Mouse (Mus musculus) liver, embryonic 11.5 days (tissue): ENCODE measurements at regions not wholly inside any gene's neighbourhood (a gene's known extent, or its start where the extent isn't known, plus 50 kb on each side); places are given as distances from the start of the nearest gene placed in this dataset.

Source experiments
- ATAC-seq: fragments of 200-750 bp; cut with Nextera tagmentation; replicated peaks from 2 replicates; pipeline ENCODE4 v1.8.0; 2017; ENCODE audit warnings: moderate number of reproducible peaks, mild to moderate bottlenecking, moderate TSS enrichment, moderate library complexity; ENCODE audit not compliant: low FRiP score
- DNase-seq: peaks from one replicate; pipeline ENCODE4 v3.0.0-alpha.2; 2017; ENCODE audit warnings: low spot score
- H3K27ac ChIP-seq: fragments of 300-500 bp; sonication (generic); 2 replicates; pipeline ENCODE4 v1.5.1; 2014; ENCODE audit warnings: mild to moderate bottlenecking, low read depth, low read length, control low read depth
- H3K27me3 ChIP-seq: fragments of 300-500 bp; sonication (generic); replicated peaks from 2 replicates; pipeline ENCODE4 v1.6.1; 2014; ENCODE audit warnings: low read length, mixed read lengths; ENCODE audit not compliant: control insufficient read depth, insufficient read depth
- H3K36me3 ChIP-seq: fragments of 300-500 bp; sonication (generic); 2 replicates; pipeline ENCODE4 v1.6.1; 2014; ENCODE audit warnings: mild to moderate bottlenecking, low read length, moderate library complexity, mixed read lengths; ENCODE audit not compliant: control insufficient read depth, insufficient read depth
- H3K4me1 ChIP-seq: fragments of 300-500 bp; sonication (generic); replicated peaks from 2 replicates; pipeline ENCODE4 v1.6.1; 2014; ENCODE audit warnings: low read length, mixed read lengths; ENCODE audit not compliant: control insufficient read depth, insufficient read depth
- H3K4me2 ChIP-seq: fragments of 300-500 bp; sonication (generic); 2 replicates; pipeline ENCODE4 v1.6.1; 2014; ENCODE audit warnings: mild to moderate bottlenecking, control low read depth, moderate library complexity
- H3K4me3 ChIP-seq: fragments of 300-500 bp; sonication (generic); 2 replicates; pipeline ENCODE4 v1.5.1; 2014; ENCODE audit warnings: low read depth, low read length, control low read depth
- H3K9ac ChIP-seq: fragments of 300-500 bp; sonication (generic); 2 replicates; pipeline ENCODE4 v1.6.1; 2014; ENCODE audit warnings: low read depth, low read length, control low read depth
- H3K9me3 ChIP-seq: fragments of 300-500 bp; sonication (generic); 2 replicates; pipeline ENCODE4 v1.6.1; 2016; ENCODE audit warnings: low read length, inconsistent platforms, mixed read lengths; ENCODE audit not compliant: control insufficient read depth
- WGBS: fragments of 180-500 bp; shearing (Covaris S2); extraction: QIAGEN DNeasy Blood & Tissue Kit; methylation state at CpG from one replicate; pipeline ENCODE4 v1.1.7; 2014; 5-methylcytosine and 5-hydroxymethylcytosine counted together

DNA sequence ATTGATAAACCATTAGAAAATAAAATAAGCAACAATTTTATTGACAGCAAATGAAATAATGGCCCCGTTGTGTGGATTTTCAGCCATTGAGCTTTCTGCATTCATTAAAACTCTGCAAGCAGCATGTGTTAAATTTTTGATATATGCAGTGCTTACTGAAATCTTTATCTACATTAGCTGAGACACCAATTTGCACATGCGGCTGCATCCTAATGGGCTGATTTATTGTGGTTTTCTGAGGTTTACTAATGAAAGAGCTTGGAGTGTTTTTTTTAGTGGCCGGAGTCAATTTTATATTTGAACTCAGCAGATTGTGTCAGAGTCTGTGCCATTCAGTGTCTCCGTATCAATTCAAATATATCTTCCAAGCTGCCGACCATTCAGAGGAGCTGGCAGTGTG is 653.3 kb upstream of the Tbl1xr1 start:
- no peak overlapping the region for H3K4me3 ChIP-seq
- no peak overlapping the region for H3K9ac ChIP-seq
- no peak overlapping the region for H3K4me2 ChIP-seq
- H3K36me3 ChIP-seq, result no peaks in the 10 kb centered on the region
- DNase-seq (no peak), ATAC-seq (no peak)
- no peaks in the 10 kb centered on the region for H3K9me3 ChIP-seq
- no peak overlapping the region for H3K27ac ChIP-seq
- no peaks in the 10 kb centered on the region; the same call in 1 of the 2 replicates for H3K4me1 ChIP-seq
- H3K27me3 ChIP-seq, result no peaks in the 10 kb centered on the region
- 82% methylated on average over 5 of the region's 5 CpGs for WGBS

GRCm38 (mm10) chr3:21426538-21426937 is 649.9 kb upstream of the Tbl1xr1 start:
- Histone ChIP-seq H3K4me1 (no peaks in the 10 kb centered on the region; the same call in 1 of the 2 replicates), H3K27me3 (no peaks in the 10 kb centered on the region), H3K27ac (no peak overlapping the region), H3K4me2 (no peak overlapping the region), H3K4me3 (no peak overlapping the region), H3K9ac (no peak overlapping the region), H3K36me3 (no peaks in the 10 kb centered on the region), H3K9me3 (no peaks in the 10 kb centered on the region)
- ATAC-seq (no peak), DNase-seq (no peak)
- WGBS, result 80% methylated on average over 6 of the region's 6 CpGs

- H3K4me2 ChIP-seq, result no peak overlapping the region
- ATAC-seq (no peak), DNase-seq (no peak)
- H3K4me3 ChIP-seq, result no peak overlapping the region
- WGBS, result 61% methylated on average over 6 of the region's 6 CpGs
- H3K27ac ChIP-seq, result no peak overlapping the region
- H3K27me3 ChIP-seq, result no peaks in the 10 kb centered on the region
- no peaks in the 10 kb centered on the region; the same call in 1 of the 2 replicates for H3K4me1 ChIP-seq
- no peaks in the 10 kb centered on the region for H3K36me3 ChIP-seq
- H3K9ac ChIP-seq, result no peak overlapping the region
- H3K9me3 ChIP-seq, result no peaks in the 10 kb centered on the region
Observed at GRCm38 (mm10) chr3:21427408-21428031, 648.9 kb upstream of the Tbl1xr1 start.

DNA sequence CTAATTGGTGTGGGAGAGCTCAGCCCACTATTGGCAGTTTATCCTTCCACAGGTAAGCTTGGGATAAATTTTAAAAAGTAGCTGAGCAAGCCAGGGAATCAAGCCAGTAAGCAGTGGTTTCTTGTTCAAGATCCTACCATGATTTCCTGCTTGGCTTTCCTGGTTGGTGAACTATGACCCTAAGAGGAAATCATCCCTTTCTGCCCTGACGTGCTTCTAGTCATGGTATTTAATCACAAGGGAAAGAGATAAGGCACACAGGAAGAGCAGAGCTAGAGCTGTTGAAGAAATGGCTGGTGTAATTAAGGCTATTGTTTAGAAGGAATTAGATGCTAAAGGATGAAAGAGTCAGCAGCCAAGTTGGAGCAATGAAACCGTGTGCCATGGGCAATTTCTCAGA is 648.3 kb upstream of the Tbl1xr1 start:
- H3K27ac ChIP-seq, result no peak overlapping the region
- 23% methylated on average over 2 of the region's 2 CpGs for WGBS
- no peaks in the 10 kb centered on the region for H3K9me3 ChIP-seq
- H3K27me3 ChIP-seq, result no peaks in the 10 kb centered on the region
- ATAC-seq (no peak), DNase-seq (no peak)
- no peak overlapping the region for H3K9ac ChIP-seq
- no peak overlapping the region for H3K4me2 ChIP-seq
- H3K36me3 ChIP-seq, result no peaks in the 10 kb centered on the region
- no peaks in the 10 kb centered on the region; the same call in 1 of the 2 replicates for H3K4me1 ChIP-seq
- no peak overlapping the region for H3K4me3 ChIP-seq

DNA sequence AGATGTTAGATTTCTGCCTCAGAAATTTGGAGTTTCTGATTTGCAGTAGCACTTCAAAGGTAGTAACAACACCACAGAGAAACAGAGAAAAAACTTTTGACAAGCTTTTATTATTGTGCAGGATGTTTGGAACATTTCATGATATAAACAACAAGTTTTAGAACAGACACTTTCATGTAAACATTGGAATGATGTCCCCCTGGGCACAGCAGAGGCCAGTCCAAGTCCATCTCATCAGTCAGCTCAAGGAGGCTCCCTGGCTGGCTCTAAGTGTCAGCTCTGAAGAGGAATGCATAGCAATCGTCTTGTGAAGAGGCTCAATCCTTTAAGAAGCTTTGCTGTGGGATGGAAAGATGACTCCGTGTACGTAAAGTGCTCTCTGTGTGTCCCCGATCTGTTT is 612.2 kb upstream of the Tbl1xr1 start:
- no peak for DNase-seq
- H3K4me2 ChIP-seq, result no peak overlapping the region
- no peaks in the 10 kb centered on the region for H3K36me3 ChIP-seq
- no peak overlapping the region for H3K27ac ChIP-seq
- H3K4me1 ChIP-seq, result no peaks in the 10 kb centered on the region
- no peaks in the 10 kb centered on the region for H3K9me3 ChIP-seq
- no peak overlapping the region for H3K4me3 ChIP-seq
- H3K27me3 ChIP-seq, result no peaks in the 10 kb centered on the region
- 72% methylated on average over 4 of the region's 4 CpGs for WGBS
- no peak for ATAC-seq
- no peak overlapping the region for H3K9ac ChIP-seq

- Histone ChIP-seq H3K9ac (no peak overlapping the region), H3K27me3 (no peaks in the 10 kb centered on the region)
Observed at GRCm38 (mm10) chr3:21466113-21466645, 610.3 kb upstream of the Tbl1xr1 start.

DNA sequence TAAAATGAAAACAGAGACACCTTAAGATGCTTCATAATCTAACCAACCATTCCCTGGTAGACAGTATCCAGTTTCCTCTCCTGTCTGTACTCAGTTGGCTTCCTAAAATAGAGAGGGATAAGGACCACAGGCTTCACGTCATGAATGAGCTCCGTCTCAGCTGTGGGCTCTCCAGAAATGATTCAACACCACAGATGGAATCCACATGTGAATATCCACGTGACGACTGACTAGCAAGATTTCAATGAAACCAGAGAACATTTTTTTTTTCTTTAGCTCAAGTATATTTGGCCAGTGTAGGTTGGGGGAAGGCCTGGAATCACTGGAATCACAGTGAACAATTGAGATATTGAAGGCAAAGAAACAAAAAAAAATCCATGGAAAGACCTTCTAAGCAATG is 599.1 kb upstream of the Tbl1xr1 start:
- H3K9me3 ChIP-seq, result no peaks in the 10 kb centered on the region
- no peaks in the 10 kb centered on the region for H3K36me3 ChIP-seq
- DNase-seq (no peak), ATAC-seq (no peak)
- no peaks in the 10 kb centered on the region for H3K4me1 ChIP-seq
- WGBS, result 79% methylated on average over 4 of the region's 4 CpGs
- no peak overlapping the region for H3K27ac ChIP-seq
- no peak overlapping the region for H3K9ac ChIP-seq
- H3K4me3 ChIP-seq, result no peak overlapping the region
- no peaks in the 10 kb centered on the region for H3K27me3 ChIP-seq
- H3K4me2 ChIP-seq, result no peak overlapping the region

More at GRCm38 (mm10) chr3:21466113-21466645, 610.3 kb upstream of the Tbl1xr1 start:
- Histone ChIP-seq H3K4me2 (no peak overlapping the region), H3K9me3 (no peaks in the 10 kb centered on the region), H3K27ac (no peak overlapping the region), H3K4me3 (no peak overlapping the region), H3K36me3 (no peaks in the 10 kb centered on the region), H3K4me1 (no peaks in the 10 kb centered on the region)
- no peak for ATAC-seq
- 50% methylated on average over 7 of the region's 7 CpGs for WGBS
- DNase-seq, result no peak

- 33% methylated on average over 5 of the region's 5 CpGs for WGBS
- Histone ChIP-seq H3K27ac (no peak overlapping the region), H3K9ac (no peak overlapping the region), H3K27me3 (no peaks in the 10 kb centered on the region), H3K4me1 (no peaks in the 10 kb centered on the region), H3K4me3 (no peak overlapping the region), H3K9me3 (no peaks in the 10 kb centered on the region), H3K4me2 (no peak overlapping the region), H3K36me3 (no peaks in the 10 kb centered on the region)
- ATAC-seq (no peak), DNase-seq (no peak)
Observed at GRCm38 (mm10) chr3:21479021-21479795, 597.2 kb upstream of the Tbl1xr1 start.

DNA sequence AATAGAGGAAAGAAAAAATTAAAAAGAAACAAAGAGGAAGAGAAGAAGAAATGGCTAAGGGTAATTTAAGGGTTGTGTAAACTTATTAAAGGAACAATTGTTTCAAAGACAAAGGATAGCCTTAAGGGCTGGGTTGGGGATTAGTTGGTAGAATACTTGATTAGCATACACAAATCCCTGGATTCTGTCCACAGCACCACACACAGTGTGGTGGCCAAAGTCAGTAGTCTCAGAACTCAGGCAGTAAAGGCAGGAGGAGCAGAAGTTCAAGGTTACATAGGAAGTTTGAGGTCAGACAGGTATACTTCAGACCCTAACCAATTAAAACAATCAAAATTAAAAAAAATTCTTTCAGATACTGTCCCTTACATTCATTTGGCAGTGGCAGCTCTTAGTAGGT is 596.6 kb upstream of the Tbl1xr1 start:
- no peak overlapping the region for H3K27ac ChIP-seq
- no peak for ATAC-seq
- no peak overlapping the region for H3K4me2 ChIP-seq
- H3K36me3 ChIP-seq, result no peaks in the 10 kb centered on the region
- no peak for DNase-seq
- no peaks in the 10 kb centered on the region for H3K4me1 ChIP-seq
- H3K9me3 ChIP-seq, result no peaks in the 10 kb centered on the region
- H3K27me3 ChIP-seq, result no peaks in the 10 kb centered on the region
- no peak overlapping the region for H3K9ac ChIP-seq
- no peak overlapping the region for H3K4me3 ChIP-seq
